Comparison of ENCODE assay signal across 15 mouse cellular contexts in the genomic region with DNA sequence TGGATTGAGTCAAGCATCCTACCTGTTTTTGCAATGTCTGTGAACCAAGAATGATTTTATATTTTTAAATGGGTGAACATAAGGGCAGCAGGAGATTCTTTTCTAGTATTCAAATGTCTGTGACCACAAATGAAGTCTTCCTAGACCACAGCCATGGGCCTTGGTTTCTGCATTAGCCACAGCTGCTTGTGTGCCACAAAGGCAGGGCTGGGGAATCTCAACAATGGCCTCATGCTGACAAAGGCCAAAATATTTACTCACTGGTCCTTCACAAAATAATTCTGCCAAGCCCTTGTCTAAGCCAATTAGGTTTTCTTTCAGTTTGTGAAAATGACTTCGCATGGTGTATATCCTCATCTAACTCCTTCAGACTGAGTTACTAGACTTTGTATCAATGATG.
"Had no signal": no experiment of that assay in that cellular context is flagged by ENCODE, and none has a peak within 500 bp of the region (broad histone marks: within the 10 kb centered on the region; RNA-seq: fewer than 3 reads in every experiment).

No protein-coding gene starts in this region.

- ATAC-seq: midbrain, embryonic 16.5 days had no signal

- DNase-seq: lung, adult 18-20 months; lung, embryonic 14.5 days; lung, postnatal 10 days; lung, postnatal 4 days; midbrain, embryonic 14.5 days; right cerebral cortex, postnatal 14 days; right cerebral cortex, postnatal 4 days; spleen, adult 18-20 months; thymus, adult 18-20 months; thymus, postnatal 14 days; thymus, postnatal 36 days had no signal

- H3K9ac ChIP-seq: lung, embryonic 14.5 days; midbrain, embryonic 12.5 days; neural tube, embryonic 12.5 days had no signal

- H3K4me3 ChIP-seq: midbrain, embryonic 10.5 days; midbrain, embryonic 12.5 days; neural tube, embryonic 12.5 days had no signal

- H3K27ac ChIP-seq: midbrain, embryonic 10.5 days; midbrain, embryonic 12.5 days; neural tube, embryonic 12.5 days had no signal

- H3K4me2 ChIP-seq: lung, embryonic 14.5 days; midbrain, embryonic 12.5 days; neural tube, embryonic 12.5 days had no signal

- H3K4me1 ChIP-seq: midbrain, embryonic 12.5 days; neural tube, embryonic 12.5 days had no signal

- H3K36me3 ChIP-seq: midbrain, embryonic 10.5 days; midbrain, embryonic 12.5 days; neural tube, embryonic 12.5 days had no signal

- H3K27me3 ChIP-seq: midbrain, embryonic 12.5 days; neural tube, embryonic 12.5 days had no signal

- H3K9me3 ChIP-seq: midbrain, embryonic 10.5 days; midbrain, embryonic 12.5 days; neural tube, embryonic 12.5 days had no signal
